Mouse (Mus musculus): ENCODE data around the gene Orai2.

- TF ChIP-seq POLR2A (IDR thresholded peaks at IDR 0.05; ENCODE audit: borderline replicate concordance, low read depth, low read length) (no peak), CTCF (IDR thresholded peaks at IDR 0.05; ENCODE audit: low read depth, low read length) (no peak)
Measured at GRCm38 (mm10) chr5:136170512-136171362, at the start of gene Orai2.

Measured in bone marrow macrophage, adult 2 months (primary cell).